In genomic region chr19:37239096-37239495, GRCm38 (mm10) we compare ENCODE assay signal across 8 mouse cellular contexts. TPM values are rescaled to one million over a fixed set of nuclear protein-coding genes. Genes with fewer than 3 reads are reported as not detected.
DNase-seq lines count a peak whose midpoint lies in the region; ATAC-seq and TF ChIP-seq lines count a peak whose summit lies in the region.

No protein-coding gene starts in this region.

- peak overlapping the region; percentile 62 for H3K4me2 ChIP-seq in liver, embryonic 13.5 days

- TF ChIP-seq CTCF in heart, adult 2 months (IDR thresholded peaks at IDR 0.05): no peak

- H3K79me2 ChIP-seq in heart, adult 2 months (replicated peaks; ENCODE audit: control insufficient read depth, insufficient read depth, low read length): no peaks in the 10 kb centered on the region

- no peaks in the 10 kb centered on the region for H3K9me3 ChIP-seq in liver, embryonic 13.5 days (replicated peaks)

- ATAC-seq in liver, embryonic 13.5 days (ENCODE audit: low read depth): no peak

- H3K4me3 ChIP-seq in heart, adult 2 months: no peak overlapping the region
- H3K4me3 ChIP-seq in liver, embryonic 13.5 days (replicated peaks): peak overlapping the region; percentile 43; the same call in 1 of the 2 replicates

- H3K27ac ChIP-seq in heart, adult 2 months: no peak overlapping the region
- peak overlapping the region; percentile 97 for H3K27ac ChIP-seq in liver, embryonic 13.5 days

- no peaks in the 10 kb centered on the region for H3K36me3 ChIP-seq in heart, adult 2 months (ENCODE audit: control insufficient read depth, insufficient read depth, low read length)
- H3K36me3 ChIP-seq in liver, embryonic 13.5 days: no peaks in the 10 kb centered on the region

- H3K9ac ChIP-seq in heart, adult 2 months (ENCODE audit: low read depth, low read length): no peak overlapping the region
- H3K9ac ChIP-seq in liver, embryonic 13.5 days: peak overlapping the region; percentile 67

- no peak for TF ChIP-seq EP300 in heart, adult 2 months (IDR thresholded peaks at IDR 0.05; ENCODE audit: insufficient read depth, low read depth, low read length)

- 23% methylated on average over 4 of the region's 4 CpGs for WGBS in heart, adult 2 months
- 20% methylated on average over 4 of the region's 4 CpGs for WGBS in liver, embryonic 13.5 days (ENCODE audit: insufficient replicate concordance)

- DNase-seq in heart, postnatal 4 days: peak; percentile 66
- no peak for DNase-seq in heart, adult 2 months
- peak; percentile 35 for DNase-seq in A20 (ENCODE audit: low read depth, low spot score)
- DNase-seq in adipocyte (ENCODE audit: low spot score): peak; percentile 84
- DNase-seq in liver, embryonic 13.5 days: peak; percentile 59
- DNase-seq in right cerebral cortex, postnatal 36 days (ENCODE audit: low spot score in 2 of 2): no peak
- no peak for DNase-seq in frontal cortex, postnatal 36 days (ENCODE audit: low spot score in 2 of 2)
- no peak for DNase-seq in cerebellum, adult 9-11 months

- intact Hi-C loops in heart, adult 2 months (cut with DNase I): no loop called here

- TF ChIP-seq POLR2A in heart, adult 2 months (IDR thresholded peaks at IDR 0.05; ENCODE audit: insufficient read depth, low read depth, low read length): no peak

- peaks cover 4% of the 10 kb centered on the region for H3K27me3 ChIP-seq in heart, adult 2 months (ENCODE audit: control insufficient read depth, insufficient read depth, low read length)
- H3K27me3 ChIP-seq in liver, embryonic 13.5 days: peaks cover 19% of the 10 kb centered on the region

- H3K4me1 ChIP-seq in heart, adult 2 months (ENCODE audit: control insufficient read depth, insufficient read depth, low read length): no peaks in the 10 kb centered on the region
- peaks cover 77% of the 10 kb centered on the region for H3K4me1 ChIP-seq in liver, embryonic 13.5 days (replicated peaks)

RNA-seq across cellular contexts. Expression of gene Cpeb3, which starts 30.7 kb away (rescaled TPM):
- 10 to 100 TPM; 38.5 to 45.0 TPM for total RNA-seq in heart, postnatal 4 days (2021)
- total RNA-seq in heart, adult 2 months (2021): 10 to 100 TPM; 78.9 to 96.9 TPM
- 35.6 and 53.9 TPM in 2 replicates for polyA plus RNA-seq in heart, adult 2 months (2012; rRNA removed)
- 1.7 and 1.9 TPM in 2 replicates for polyA plus RNA-seq in liver, embryonic 13.5 days (2015; fragmentation: Nextera tagmentation; extraction: Ambion mirVana)

RNA-seq across cellular contexts. Expression of gene March5, which starts 31.8 kb away (rescaled TPM):
- total RNA-seq in heart, postnatal 4 days (2021): 10 to 100 TPM; 78.4 to 79.7 TPM
- total RNA-seq in heart, adult 2 months (2021): 10 to 100 TPM; 79.7 to 84.8 TPM
- 32.6 and 57.7 TPM in 2 replicates for polyA plus RNA-seq in heart, adult 2 months (2012; rRNA removed)
- polyA plus RNA-seq in liver, embryonic 13.5 days (2015; fragmentation: Nextera tagmentation; extraction: Ambion mirVana): 147 and 159 TPM in 2 replicates

Comparison
In these comparisons a context has a peak if more than half of its experiments do, and no peak if none do; other contexts are left out.
1. DNase-seq: peak in heart, postnatal 4 days (single experiment), A20 (single experiment), adipocyte (single experiment) and liver, embryonic 13.5 days (single experiment); none in heart, adult 2 months (0 of 2), right cerebral cortex, postnatal 36 days (0 of 2), frontal cortex, postnatal 36 days (0 of 2) and cerebellum, adult 9-11 months (single experiment).